Mouse (Mus musculus) liver, postnatal 0 days (tissue): ENCODE measurements around the gene Serpina1e. TPM values are rescaled to one million over a fixed set of nuclear protein-coding genes. Genes with fewer than 3 reads are reported as not detected.

Experiments used
- polyA plus RNA-seq: library from polyadenylated mRNA; unstranded; fragments of >200 nt; fragmentation: Nextera tagmentation; extraction: Ambion mirVana; gene quantifications from 2 replicates; pipeline ENCODE4 v1.2.1, GENCODE M21; 2015

The Serpina1e gene
- polyA plus RNA-seq, 1 experiment from 2014 or later, result 4,481 TPM

Other genes starting within 250 kb of the Serpina1e start
- 2,720 and 2,731 TPM in 2 replicates for gene Serpina1d, start 185.4 kb downstream of the Serpina1e start, polyA plus RNA-seq
- gene Serpina1b, start 128.6 kb downstream of the Serpina1e start, polyA plus RNA-seq, result 3,088 and 3,105 TPM in 2 replicates
- 2,837 and 2,905 TPM in 2 replicates for gene Serpina1a, start 95.4 kb downstream of the Serpina1e start, polyA plus RNA-seq
- gene Serpina1c, start 54.1 kb downstream of the Serpina1e start, polyA plus RNA-seq, result 1,386 and 1,402 TPM in 2 replicates
- 224 and 244 TPM in 2 replicates for gene Serpina11, start 31.0 kb upstream of the Serpina1e start, polyA plus RNA-seq
- 0.05 and 0.06 TPM in 2 replicates for gene Serpina9, start 54.8 kb upstream of the Serpina1e start, polyA plus RNA-seq
- gene Serpina12, start 85.5 kb upstream of the Serpina1e start, polyA plus RNA-seq, result 0.13 TPM in 2 replicates
- gene Serpina5, start 142.1 kb upstream of the Serpina1e start, polyA plus RNA-seq, result 0.54 and 0.58 TPM in 2 replicates
- 0.12 TPM in 1 of 2 replicates, not detected in the other for gene Serpina3a, start 153.7 kb upstream of the Serpina1e start, polyA plus RNA-seq
- 0.65 and 0.73 TPM in 2 replicates for gene Serpina3b, start 169.0 kb upstream of the Serpina1e start, polyA plus RNA-seq
- 0.05 and 0.11 TPM in 2 replicates for gene Serpina3c, start 194.9 kb upstream of the Serpina1e start, polyA plus RNA-seq